Mouse (Mus musculus) spleen, adult 2 months (tissue): ENCODE data around the gene Ppp1r2.

Experiments used
- CTCF ChIP-seq: fragments of 200-500 bp; IDR thresholded peaks from 2 replicates; pipeline ENCODE4 v1.5.1; 2011; ENCODE audit warnings: mild to moderate bottlenecking, inconsistent platforms; ENCODE audit not compliant: insufficient read depth, insufficient read length, insufficient replicate concordance; ENCODE audit errors: extremely low read depth
- POLR2A ChIP-seq: fragments of 200-500 bp; IDR thresholded peaks from 2 replicates; pipeline ENCODE4 v1.6.1; 2011; ENCODE audit warnings: low read depth, low read length, inconsistent platforms

GRCm38 (mm10) chr16:31314497-31315233 is 39.6 kb upstream of the Ppp1r2 start, which contains the start of gene Apod:
- TF ChIP-seq CTCF = no peak
- TF ChIP-seq POLR2A = no peak
